Mouse (Mus musculus) hindbrain, postnatal 0 days (tissue): ENCODE measurements around the gene Grk2. TPM values are rescaled to one million over a fixed set of nuclear protein-coding genes. Genes with fewer than 3 reads are reported as not detected.

ENCODE experiments used
- ATAC-seq: fragments of 200-750 bp; cut with Nextera tagmentation; 2 replicates; pipeline ENCODE4 v1.8.0; 2017; ENCODE audit warnings: mild to moderate bottlenecking, moderate TSS enrichment, moderate library complexity
- DNase-seq: peaks from one replicate; pipeline ENCODE4 v3.0.0-alpha.2; 2015; ENCODE audit warnings: low spot score
- H3K27ac ChIP-seq: fragments of 300-500 bp; sonication (generic); 2 replicates; pipeline ENCODE4 v1.5.1; 2014; ENCODE audit warnings: mild to moderate bottlenecking
- H3K27me3 ChIP-seq: fragments of 300-500 bp; sonication (generic); 2 replicates; pipeline ENCODE4 v1.6.1; 2014; ENCODE audit warnings: low read length, mixed read lengths; ENCODE audit not compliant: insufficient read depth
- H3K36me3 ChIP-seq: fragments of 300-500 bp; sonication (generic); 2 replicates; pipeline ENCODE4 v1.6.1; 2014; ENCODE audit warnings: low read length, mixed read lengths; ENCODE audit not compliant: insufficient read depth
- H3K4me1 ChIP-seq: fragments of 300-500 bp; sonication (generic); 2 replicates; pipeline ENCODE4 v1.6.1; 2014; ENCODE audit warnings: antibody characterized with exemption, low read length, mixed read lengths; ENCODE audit not compliant: insufficient read depth
- H3K4me2 ChIP-seq: fragments of 300-500 bp; sonication (generic); 2 replicates; pipeline ENCODE4 v1.6.1; 2014; ENCODE audit warnings: low read depth, mild to moderate bottlenecking, low read length, moderate library complexity, mixed read lengths
- H3K4me3 ChIP-seq: fragments of 300-500 bp; sonication (generic); 2 replicates; pipeline ENCODE4 v1.5.1; 2014; ENCODE audit warnings: low read length
- H3K9ac ChIP-seq: fragments of 300-500 bp; sonication (generic); replicated peaks from 2 replicates; pipeline ENCODE4 v1.6.1; 2014; ENCODE audit warnings: mild to moderate bottlenecking, low read length, moderate library complexity, mixed read lengths
- H3K9me3 ChIP-seq: fragments of 300-500 bp; sonication (generic); 2 replicates; pipeline ENCODE4 v1.6.1; 2016; ENCODE audit warnings: low read length, mixed read lengths
- CTCF ChIP-seq: IDR thresholded peaks from 2 replicates; pipeline ENCODE4 v1.5.1; 2016; ENCODE audit warnings: antibody characterized with exemption, control low read depth, low read depth
- WGBS: fragments of 180-500 bp; shearing (Covaris S2); extraction: QIAGEN DNeasy Blood & Tissue Kit; methylation state at CpG from one replicate; pipeline ENCODE4 v1.1.7; 2014; 5-methylcytosine and 5-hydroxymethylcytosine counted together
- polyA plus RNA-seq: library from polyadenylated mRNA; unstranded; fragments of >200 nt; fragmentation: Nextera tagmentation; extraction: Ambion mirVana; gene quantifications from 2 replicates; pipeline ENCODE4 v1.2.1, GENCODE M21; 2015
- total RNA-seq: library from RNA; depleted of rRNA; stranded (reverse); fragments of >200 nt; gene quantifications from 2 replicates; pipeline ENCODE4 v1.2.3, GENCODE M21; 2014

Grk2 gene
- total and polyA plus RNA-seq, 2 experiments from 2014 or later = 25.8 to 142 TPM

DNA sequence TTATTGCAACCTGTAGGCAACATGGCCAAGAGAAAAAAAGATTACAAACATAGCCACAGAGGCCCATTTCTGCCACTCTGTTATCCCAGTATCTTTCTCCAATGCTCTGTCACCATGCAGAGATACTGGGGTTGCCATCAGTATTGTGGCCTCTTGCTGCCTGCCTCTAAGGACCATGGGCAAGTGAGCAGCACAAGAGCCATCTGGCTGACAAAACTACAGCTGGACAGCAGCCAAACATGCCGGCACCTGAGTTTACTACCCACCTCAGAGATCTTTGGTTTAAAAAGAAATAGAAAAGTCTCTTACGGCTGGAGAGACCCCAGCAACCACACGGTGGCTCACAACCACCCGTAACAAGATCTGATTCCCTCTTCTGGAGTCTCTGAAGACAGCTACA, 13.2 kb upstream of the Grk2 start:
- no peaks in the 10 kb centered on the region for H3K4me1 ChIP-seq
- H3K4me3 ChIP-seq = no peak overlapping the region
- TF ChIP-seq CTCF = no peak
- 70% methylated on average over 4 of the region's 4 CpGs for WGBS
- ATAC-seq = no peak
- H3K9ac ChIP-seq = no peak overlapping the region
- no peak for DNase-seq
- H3K27ac ChIP-seq = no peak overlapping the region
- peaks cover 69% of the 10 kb centered on the region for H3K36me3 ChIP-seq
- no peaks in the 10 kb centered on the region for H3K9me3 ChIP-seq
- H3K27me3 ChIP-seq = no peaks in the 10 kb centered on the region
- H3K4me2 ChIP-seq = no peak overlapping the region

DNA sequence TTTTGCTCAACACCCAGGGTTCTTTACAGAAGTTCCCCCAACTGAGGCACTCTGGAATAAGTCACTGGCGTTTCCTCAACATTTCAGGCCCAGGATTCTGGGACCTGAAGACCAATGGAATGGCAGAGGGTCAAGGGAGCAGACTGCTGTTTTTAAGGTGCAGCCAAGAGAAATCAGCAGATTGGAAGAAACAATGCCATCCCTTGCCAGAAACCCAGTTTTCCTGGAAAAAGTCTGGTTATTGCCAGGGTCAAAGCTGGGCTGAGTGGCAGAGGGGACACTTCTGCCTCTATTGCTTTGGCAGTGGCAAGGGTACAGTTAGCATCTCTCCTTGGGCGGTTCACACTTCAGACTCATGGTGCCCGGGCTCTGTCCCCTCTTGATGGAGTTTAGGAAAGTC, 11.2 kb upstream of the Grk2 start:
- no peak for TF ChIP-seq CTCF
- no peak overlapping the region for H3K4me3 ChIP-seq
- DNase-seq (no peak), ATAC-seq (no peak)
- H3K9ac ChIP-seq = no peak overlapping the region
- 91% methylated on average over 3 of the region's 3 CpGs for WGBS
- H3K36me3 ChIP-seq = peaks cover 54% of the 10 kb centered on the region
- no peaks in the 10 kb centered on the region for H3K4me1 ChIP-seq
- no peaks in the 10 kb centered on the region for H3K27me3 ChIP-seq
- no peak overlapping the region for H3K27ac ChIP-seq
- H3K4me2 ChIP-seq = no peak overlapping the region
- no peaks in the 10 kb centered on the region for H3K9me3 ChIP-seq

DNA sequence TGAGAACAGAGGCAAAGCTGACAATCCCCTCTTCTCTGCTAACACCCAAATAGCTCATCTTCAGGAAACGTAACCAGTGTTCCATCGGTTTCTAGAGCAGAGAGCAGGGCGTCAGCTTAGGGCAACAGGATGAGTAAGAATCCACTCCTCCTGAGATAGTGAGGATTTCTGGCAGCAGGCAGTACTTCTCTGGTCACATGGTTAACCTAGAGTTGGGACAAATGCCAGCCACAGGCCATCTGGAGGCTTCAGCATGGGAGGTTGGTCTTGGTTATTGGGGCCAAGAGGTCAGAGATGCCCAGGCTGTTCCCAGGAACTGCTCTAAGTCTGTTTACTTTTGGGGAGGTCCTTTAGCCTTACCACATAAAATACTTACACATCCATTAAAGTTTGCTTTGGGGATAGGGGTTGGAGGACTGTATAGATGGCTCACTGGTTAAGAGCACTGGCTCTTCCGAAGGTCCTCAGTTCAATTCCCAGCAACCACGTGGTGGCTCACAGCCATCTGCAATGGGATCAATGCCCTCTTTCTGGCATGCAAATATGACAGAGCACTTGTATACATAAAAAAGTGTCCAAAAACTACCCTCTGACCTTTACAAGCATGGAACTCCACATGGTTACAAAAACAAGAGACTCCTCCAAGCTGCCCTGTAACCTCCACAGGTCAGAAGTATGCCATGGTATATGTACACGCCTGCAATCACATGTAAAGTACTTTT, 9.4 kb upstream of the Grk2 start:
- Histone ChIP-seq H3K27ac (no peak overlapping the region), H3K9me3 (no peaks in the 10 kb centered on the region), H3K4me3 (no peak overlapping the region), H3K4me1 (no peaks in the 10 kb centered on the region), H3K27me3 (no peaks in the 10 kb centered on the region), H3K9ac (no peak overlapping the region), H3K36me3 (peaks cover 40% of the 10 kb centered on the region), H3K4me2 (no peak overlapping the region)
- ATAC-seq (peak; percentile 50; the same call in 1 of the 2 replicates), DNase-seq (peak; percentile 71)
- TF ChIP-seq CTCF = no peak
- WGBS = 71% methylated on average over 6 of the region's 6 CpGs

DNA sequence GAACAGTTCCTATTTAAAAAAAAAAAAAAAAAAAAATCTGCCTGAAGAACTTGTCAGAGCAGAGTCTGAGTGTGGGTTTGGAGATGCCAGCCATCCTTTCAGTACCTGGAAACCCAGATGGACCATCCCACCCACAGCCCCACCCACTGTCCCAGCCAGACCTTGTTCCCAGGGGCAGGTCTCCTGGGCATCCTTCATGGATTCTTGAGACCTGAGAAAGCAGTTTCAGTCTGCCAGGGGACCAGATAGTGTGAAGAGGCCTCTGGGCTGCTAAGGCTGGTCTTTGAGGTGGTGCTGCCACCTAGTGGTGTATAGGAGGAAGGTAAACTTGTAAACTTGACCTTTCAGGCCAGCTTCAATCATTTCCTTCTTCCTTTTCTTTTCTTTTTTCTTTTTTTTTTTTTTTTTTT, 3.8 kb upstream of the Grk2 start:
- H3K9ac ChIP-seq = no peak overlapping the region
- no peaks in the 10 kb centered on the region for H3K9me3 ChIP-seq
- no peaks in the 10 kb centered on the region; the same call in 1 of the 2 replicates for H3K36me3 ChIP-seq
- H3K4me1 ChIP-seq = peaks cover 7% of the 10 kb centered on the region
- TF ChIP-seq CTCF = peak; percentile 87
- no peak overlapping the region for H3K4me3 ChIP-seq
- no peaks in the 10 kb centered on the region for H3K27me3 ChIP-seq
- ATAC-seq = peak; percentile 37; the same call in 1 of the 2 replicates
- H3K4me2 ChIP-seq = no peak overlapping the region
- DNase-seq = peak; percentile 83
- no peak overlapping the region for H3K27ac ChIP-seq

DNA sequence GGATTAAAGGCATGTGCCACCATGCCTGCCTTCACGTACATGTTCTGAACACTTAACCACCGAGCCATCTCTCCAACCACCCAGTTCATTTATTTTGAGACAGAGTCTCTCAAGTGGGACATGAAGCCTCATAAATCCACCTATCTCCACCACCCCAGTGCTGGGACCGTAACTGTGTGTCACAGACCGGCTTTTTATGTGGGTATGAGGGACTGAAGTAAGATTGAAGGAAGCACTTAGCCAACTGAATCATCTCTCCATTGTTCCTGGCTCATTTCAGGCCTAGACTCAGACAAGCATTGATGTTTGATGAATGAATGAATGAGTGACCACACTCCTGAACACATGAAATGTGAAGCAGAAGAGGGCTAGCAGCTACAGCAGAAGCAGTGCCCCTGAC, 3.3 kb upstream of the Grk2 start:
- 97% methylated on average over 4 of the region's 4 CpGs for WGBS
- TF ChIP-seq CTCF = no peak

DNA sequence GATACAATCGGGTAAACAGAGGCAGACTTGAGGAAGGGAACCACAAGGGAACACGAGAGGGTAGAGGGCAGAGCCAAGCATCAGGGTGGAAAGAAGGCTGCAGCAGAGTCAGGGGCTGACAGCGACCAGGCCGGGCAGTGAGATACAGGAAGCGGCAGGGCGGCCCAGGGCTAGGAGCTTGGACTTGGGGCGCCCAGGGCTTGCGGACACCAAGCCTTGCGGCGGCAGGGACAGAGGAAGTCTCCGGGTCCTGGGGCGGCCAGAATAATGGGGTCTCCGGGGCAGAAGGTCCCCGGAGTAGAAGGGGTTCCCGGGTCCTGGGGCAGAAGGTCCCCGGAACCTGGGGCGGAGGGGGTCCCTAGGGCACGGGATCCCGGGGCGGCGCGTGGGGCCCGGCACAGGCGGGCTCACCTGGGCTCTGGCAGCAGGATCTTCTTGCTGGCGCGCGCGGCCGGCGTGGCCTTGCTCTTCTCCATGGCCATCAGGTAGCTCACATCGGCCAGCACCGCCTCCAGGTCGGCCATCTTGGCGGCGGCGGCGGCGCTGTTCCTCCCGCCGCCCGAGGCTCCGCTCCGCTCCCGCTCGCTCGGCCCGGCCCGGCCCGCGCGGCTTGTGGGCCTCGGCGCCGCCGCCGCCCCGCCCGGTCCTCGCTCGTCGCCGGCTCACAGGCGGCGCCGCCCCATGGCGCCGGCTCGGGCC, 382 bp downstream of the Grk2 start:
- DNase-seq (peak; percentile 73), ATAC-seq (peak; percentile 66)
- under 1% methylated on average over 47 of the region's 68 CpGs for WGBS
- Histone ChIP-seq H3K9ac (peak overlapping the region; percentile 97), H3K4me2 (peak overlapping the region; percentile 77), H3K9me3 (no peaks in the 10 kb centered on the region), H3K27ac (peak overlapping the region; percentile 92), H3K27me3 (no peaks in the 10 kb centered on the region), H3K4me3 (peak overlapping the region; percentile 92), H3K4me1 (peaks cover 45% of the 10 kb centered on the region), H3K36me3 (no peaks in the 10 kb centered on the region)
- TF ChIP-seq CTCF = no peak

More for the DNA sequence above, 3.3 kb upstream of the Grk2 start:
- no peak overlapping the region for H3K27ac ChIP-seq
- H3K4me3 ChIP-seq = no peak overlapping the region
- no peak for DNase-seq
- H3K9me3 ChIP-seq = no peaks in the 10 kb centered on the region
- no peaks in the 10 kb centered on the region for H3K27me3 ChIP-seq
- H3K4me1 ChIP-seq = peaks cover 12% of the 10 kb centered on the region
- no peak overlapping the region for H3K9ac ChIP-seq
- ATAC-seq = no peak
- no peak overlapping the region for H3K4me2 ChIP-seq
- H3K36me3 ChIP-seq = no peaks in the 10 kb centered on the region; the same call in 1 of the 2 replicates
